Mouse (Mus musculus) intestine, embryonic 15.5 days (tissue): ENCODE measurements around the gene Parvg. TPM values are rescaled to one million over a fixed set of nuclear protein-coding genes. Genes with fewer than 3 reads are reported as not detected.

Source experiments
- ATAC-seq: fragments of 200-750 bp; cut with Nextera tagmentation; 2 replicates; pipeline ENCODE4 v1.8.0; 2017; ENCODE audit warnings: moderate TSS enrichment, moderate library complexity
- H3K27ac ChIP-seq: fragments of 300-500 bp; sonication (generic); 2 replicates; pipeline ENCODE4 v1.5.1; 2015; ENCODE audit warnings: mild to moderate bottlenecking, inconsistent platforms
- H3K27me3 ChIP-seq: fragments of 300-500 bp; sonication (generic); replicated peaks from 2 replicates; pipeline ENCODE4 v1.6.1; 2015; ENCODE audit warnings: inconsistent platforms
- H3K36me3 ChIP-seq: fragments of 300-500 bp; sonication (generic); 2 replicates; pipeline ENCODE4 v1.6.1; 2015; ENCODE audit warnings: inconsistent platforms
- H3K4me1 ChIP-seq: fragments of 300-500 bp; sonication (generic); replicated peaks from 2 replicates; pipeline ENCODE4 v1.6.1; 2015; ENCODE audit warnings: inconsistent platforms
- H3K4me2 ChIP-seq: fragments of 300-500 bp; sonication (generic); replicated peaks from 2 replicates; pipeline ENCODE4 v1.6.1; 2015; ENCODE audit warnings: mild to moderate bottlenecking, inconsistent platforms
- H3K4me3 ChIP-seq: fragments of 300-500 bp; sonication (generic); replicated peaks from 2 replicates; pipeline ENCODE4 v1.5.1; 2015; ENCODE audit warnings: inconsistent platforms
- H3K9ac ChIP-seq: fragments of 300-500 bp; sonication (generic); 2 replicates; pipeline ENCODE4 v1.6.1; 2015; ENCODE audit warnings: inconsistent platforms
- H3K9me3 ChIP-seq: fragments of 300-500 bp; sonication (generic); 2 replicates; pipeline ENCODE4 v1.6.1; 2016; ENCODE audit warnings: inconsistent platforms
- WGBS: fragments of 180-500 bp; shearing (Covaris S2); methylation state at CpG from one replicate; pipeline ENCODE4 v1.1.7; 2015; 5-methylcytosine and 5-hydroxymethylcytosine counted together
- polyA plus RNA-seq: library from polyadenylated mRNA; unstranded; fragments of >200 nt; fragmentation: Nextera tagmentation; extraction: Ambion mirVana; gene quantifications from 2 replicates; pipeline ENCODE4 v1.2.1, GENCODE M21; 2015

The Parvg gene
- polyA plus RNA-seq, 1 experiment from 2014 or later: 3.0 TPM

DNA sequence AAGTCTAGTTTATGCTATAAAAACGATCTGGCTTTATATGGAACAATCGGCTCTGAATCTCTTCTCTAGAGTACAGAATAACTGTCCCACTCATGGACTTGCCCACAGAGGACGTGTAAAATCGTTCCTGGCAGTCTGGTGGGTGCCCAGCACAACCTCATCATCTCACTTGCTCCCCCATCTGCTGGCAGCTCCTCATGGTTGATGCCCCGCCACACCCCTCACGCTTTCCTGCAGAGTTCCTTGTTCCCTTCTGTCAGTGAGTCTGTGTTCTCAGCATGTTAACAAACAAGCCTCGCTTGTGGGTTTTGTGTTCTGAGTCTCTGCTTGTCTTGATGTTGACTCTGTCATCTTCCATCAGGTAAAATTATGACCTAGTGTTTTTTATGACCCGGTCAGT, 43.6 kb downstream of the Parvg start:
- Histone ChIP-seq H3K4me2 (no peak overlapping the region), H3K36me3 (no peaks in the 10 kb centered on the region), H3K4me1 (0 out of 2 replicates have a peak, but pooled peaks cover 3% of the 10 kb centered on the region), H3K9ac (no peak overlapping the region), H3K27me3 (no peaks in the 10 kb centered on the region), H3K9me3 (no peaks in the 10 kb centered on the region), H3K27ac (no peak overlapping the region), H3K4me3 (no peak overlapping the region)
- 75% methylated on average over 8 of the region's 8 CpGs for WGBS
- no peak for ATAC-seq

DNA sequence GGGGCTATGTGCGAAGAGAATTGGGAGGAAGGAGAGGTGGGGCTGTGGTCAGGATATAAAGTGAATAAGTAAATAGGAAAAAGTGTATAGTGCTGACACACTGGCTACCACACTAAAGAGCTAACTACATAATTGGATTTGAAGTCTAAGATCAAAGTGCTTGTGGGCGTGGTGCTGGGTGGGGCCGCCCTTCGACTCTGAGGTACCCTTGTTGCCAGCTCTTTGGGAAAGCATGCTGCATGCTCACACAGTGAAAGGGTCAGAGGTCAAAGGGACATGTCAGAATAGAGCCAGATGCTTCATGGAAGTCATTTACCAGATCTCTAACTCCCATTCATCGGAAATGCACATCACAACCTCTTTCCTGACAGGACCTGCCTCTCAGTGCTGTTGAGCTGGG, 49.0 kb downstream of the Parvg start:
- Histone ChIP-seq H3K27ac (no peak overlapping the region), H3K4me2 (no peak overlapping the region), H3K9me3 (0 out of 2 replicates have a peak, but pooled peaks cover 5% of the 10 kb centered on the region), H3K4me3 (no peak overlapping the region), H3K9ac (no peak overlapping the region), H3K4me1 (no peaks in the 10 kb centered on the region), H3K27me3 (no peaks in the 10 kb centered on the region), H3K36me3 (no peaks in the 10 kb centered on the region)
- peak; percentile 77 for ATAC-seq
- 57% methylated on average over 5 of the region's 5 CpGs for WGBS

DNA sequence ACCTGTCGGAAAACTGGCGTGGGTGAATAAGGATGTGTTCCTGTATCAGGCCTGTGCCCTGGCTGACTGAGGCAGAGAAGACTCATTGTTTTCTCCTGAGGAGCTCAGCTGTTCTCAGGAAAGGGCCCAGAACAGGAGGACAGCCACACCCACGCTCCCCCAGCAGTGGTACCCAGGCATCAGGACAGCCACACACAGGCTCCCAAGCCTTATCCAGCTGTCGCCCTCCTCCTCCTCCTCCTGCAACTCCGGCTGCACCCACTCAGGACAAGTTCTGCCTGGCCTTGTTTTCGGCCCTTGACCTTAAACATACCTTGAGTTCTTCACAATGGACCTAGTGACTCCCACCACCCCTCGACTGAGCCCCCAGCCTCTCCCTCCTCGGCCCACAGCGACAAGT, 54.9 kb downstream of the Parvg start:
- Histone ChIP-seq H3K4me2 (no peak overlapping the region), H3K36me3 (no peaks in the 10 kb centered on the region), H3K9ac (no peak overlapping the region), H3K4me1 (0 out of 2 replicates have a peak, but pooled peaks cover 4% of the 10 kb centered on the region), H3K27ac (no peak overlapping the region), H3K9me3 (0 out of 2 replicates have a peak, but pooled peaks cover 5% of the 10 kb centered on the region), H3K27me3 (no peaks in the 10 kb centered on the region), H3K4me3 (no peak overlapping the region)
- 80% methylated on average over 9 of the region's 9 CpGs for WGBS
- ATAC-seq: no peak

DNA sequence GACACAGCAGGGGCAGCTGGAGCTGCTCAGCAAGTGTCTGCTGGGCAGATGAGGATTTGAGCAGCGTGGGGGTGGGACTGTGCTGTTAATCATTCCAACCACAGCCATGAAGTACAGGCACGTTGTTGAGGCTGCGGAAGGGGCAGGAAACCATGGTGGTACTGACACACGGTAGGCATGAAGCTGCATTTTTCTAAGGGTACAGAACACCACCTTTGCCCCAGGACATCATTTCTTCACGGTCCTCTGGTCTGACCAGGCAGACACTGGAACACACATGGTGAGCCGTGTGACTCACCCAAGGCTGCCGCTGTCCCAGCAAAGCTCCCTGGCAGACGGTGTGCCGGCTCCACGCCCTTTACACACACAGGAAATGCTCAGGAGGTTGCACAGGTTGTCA, 56.4 kb downstream of the Parvg start:
- H3K27ac ChIP-seq: no peak overlapping the region
- no peak overlapping the region for H3K4me3 ChIP-seq
- no peaks in the 10 kb centered on the region for H3K27me3 ChIP-seq
- no peaks in the 10 kb centered on the region for H3K36me3 ChIP-seq
- no peak overlapping the region for H3K4me2 ChIP-seq
- H3K9ac ChIP-seq: no peak overlapping the region
- H3K4me1 ChIP-seq: 0 out of 2 replicates have a peak, but pooled peaks cover 4% of the 10 kb centered on the region
- 48% methylated on average over 10 of the region's 10 CpGs for WGBS
- H3K9me3 ChIP-seq: 0 out of 2 replicates have a peak, but pooled peaks cover 3% of the 10 kb centered on the region
- peak; percentile 84 for ATAC-seq

DNA sequence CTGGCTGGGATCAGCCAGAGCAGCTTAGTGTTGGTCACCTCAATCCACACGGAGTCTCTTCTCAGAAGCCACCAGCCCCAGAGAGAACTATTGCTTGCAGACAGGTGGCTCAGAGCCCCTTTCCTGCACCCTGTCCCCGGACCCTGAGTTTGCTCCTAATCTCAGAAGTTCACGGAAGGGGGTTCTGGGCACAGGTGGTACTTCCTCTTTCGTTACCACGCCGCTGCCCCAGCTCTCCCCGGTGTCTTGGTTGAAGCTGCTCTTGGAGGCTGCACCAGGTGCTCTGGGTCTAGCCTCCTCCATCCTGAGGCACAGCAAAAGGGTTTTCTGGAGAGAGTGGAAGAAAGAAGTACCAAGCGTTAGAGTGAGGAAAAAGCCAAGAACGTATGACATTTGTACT, 60.2 kb downstream of the Parvg start:
- no peak for ATAC-seq
- Histone ChIP-seq H3K4me1 (0 out of 2 replicates have a peak, but pooled peaks cover 4% of the 10 kb centered on the region), H3K4me3 (no peak overlapping the region), H3K36me3 (no peaks in the 10 kb centered on the region), H3K9ac (no peak overlapping the region), H3K27me3 (no peaks in the 10 kb centered on the region), H3K27ac (no peak overlapping the region), H3K9me3 (no peaks in the 10 kb centered on the region), H3K4me2 (no peak overlapping the region)
- 89% methylated on average over 9 of the region's 9 CpGs for WGBS

DNA sequence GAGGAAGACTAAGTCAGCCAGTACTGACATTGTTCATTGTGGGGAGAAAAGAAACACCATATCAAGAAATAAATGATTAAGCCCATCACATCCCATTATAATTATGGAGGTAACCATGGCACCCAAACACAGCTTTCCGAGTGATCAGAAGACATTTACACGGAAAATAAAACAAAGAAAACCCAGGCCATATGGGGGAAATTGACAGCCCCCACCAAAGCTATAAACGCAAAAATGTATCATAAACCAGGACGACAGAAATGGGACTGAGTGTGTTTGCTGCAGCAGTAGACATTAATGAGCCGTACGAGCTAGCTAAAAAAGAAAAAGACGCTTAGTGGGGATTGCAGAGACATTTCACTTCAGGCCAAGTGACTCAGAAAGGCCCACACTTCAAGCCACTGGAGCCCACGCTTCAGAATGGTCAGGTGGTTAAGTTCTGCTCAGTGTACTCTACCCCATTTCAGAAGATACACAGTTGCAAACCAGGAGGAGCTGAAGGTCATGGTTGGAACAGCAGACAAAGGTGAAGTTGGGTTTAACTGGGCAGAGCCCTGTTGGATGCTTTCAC, 62.3 kb downstream of the Parvg start:
- H3K27me3 ChIP-seq: no peaks in the 10 kb centered on the region
- no peak overlapping the region for H3K9ac ChIP-seq
- H3K4me1 ChIP-seq: no peaks in the 10 kb centered on the region
- no peak overlapping the region for H3K4me2 ChIP-seq
- H3K36me3 ChIP-seq: no peaks in the 10 kb centered on the region
- H3K4me3 ChIP-seq: no peak overlapping the region
- no peak for ATAC-seq
- no peaks in the 10 kb centered on the region for H3K9me3 ChIP-seq
- WGBS: 81% methylated on average over 8 of the region's 8 CpGs
- no peak overlapping the region for H3K27ac ChIP-seq

DNA sequence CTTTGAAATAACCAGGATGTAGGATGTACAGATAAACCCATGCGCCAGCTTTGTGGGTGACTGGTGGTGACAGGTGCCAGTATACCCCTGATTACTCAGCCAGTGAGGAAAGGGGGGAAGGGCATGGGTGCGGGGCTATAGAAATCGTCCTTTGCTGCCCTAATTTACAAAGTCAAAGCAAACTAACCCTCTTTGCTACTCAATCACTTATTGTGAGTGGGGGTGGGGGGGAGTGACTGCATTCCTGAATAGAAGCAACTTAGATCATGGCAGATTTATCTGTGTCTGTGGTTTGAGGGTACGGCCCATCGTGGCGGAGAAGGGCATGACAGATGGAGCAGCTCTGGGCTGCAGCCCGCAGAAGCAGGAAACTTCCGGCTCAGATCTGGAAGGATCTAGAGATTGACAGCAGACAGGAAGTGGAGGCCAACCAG, 64.9 kb downstream of the Parvg start:
- Histone ChIP-seq H3K27ac (no peak overlapping the region), H3K4me1 (0 out of 2 replicates have a peak, but pooled peaks cover 4% of the 10 kb centered on the region), H3K4me2 (no peak overlapping the region), H3K27me3 (no peaks in the 10 kb centered on the region), H3K9me3 (no peaks in the 10 kb centered on the region), H3K4me3 (no peak overlapping the region), H3K9ac (no peak overlapping the region), H3K36me3 (no peaks in the 10 kb centered on the region)
- 81% methylated on average over 8 of the region's 8 CpGs for WGBS
- ATAC-seq: no peak

DNA sequence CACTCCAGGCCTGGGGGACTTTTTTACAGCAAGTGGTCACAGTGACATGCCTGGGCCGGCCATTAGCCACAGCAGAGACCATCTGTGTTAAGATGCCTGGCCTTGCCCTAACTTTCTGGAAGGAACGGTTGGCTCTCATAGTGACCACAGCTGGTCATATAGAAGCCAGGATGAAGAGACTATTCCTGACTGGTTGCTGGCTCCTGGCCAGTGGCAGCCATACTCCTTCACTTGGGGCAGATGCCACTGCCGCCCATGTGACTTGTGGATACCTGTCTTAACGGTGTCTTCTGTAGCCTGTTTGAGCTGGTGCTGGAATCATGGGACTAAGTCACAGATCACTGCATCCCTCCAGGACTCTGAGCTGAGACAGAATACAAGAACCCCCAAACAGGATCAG, 68.3 kb downstream of the Parvg start:
- Histone ChIP-seq H3K9ac (no peak overlapping the region), H3K36me3 (no peaks in the 10 kb centered on the region), H3K9me3 (no peaks in the 10 kb centered on the region), H3K4me1 (0 out of 2 replicates have a peak, but pooled peaks cover 13% of the 10 kb centered on the region), H3K4me3 (no peak overlapping the region), H3K27me3 (no peaks in the 10 kb centered on the region), H3K4me2 (no peak overlapping the region), H3K27ac (no peak overlapping the region)
- WGBS: 89% methylated on average over 4 of the region's 4 CpGs
- no peak for ATAC-seq

Other genes starting within 250 kb of the Parvg start
- 4.7 and 6.1 TPM in 2 replicates for gene Sult4a1, start 218.3 kb upstream of the Parvg start, polyA plus RNA-seq
- gene Pnpla5, start 200.9 kb upstream of the Parvg start, polyA plus RNA-seq: not detected in 2 replicates
- gene Pnpla3, start 156.2 kb upstream of the Parvg start, polyA plus RNA-seq: 0.46 and 1.2 TPM in 2 replicates
- gene Samm50, start 131.8 kb upstream of the Parvg start, polyA plus RNA-seq: 148 and 151 TPM in 2 replicates
- gene Parvb, start 92.0 kb upstream of the Parvg start, polyA plus RNA-seq: 3.2 and 3.9 TPM in 2 replicates
- gene Shisal1, start 123.1 kb downstream of the Parvg start, polyA plus RNA-seq: 2.2 and 2.3 TPM in 2 replicates
- gene Rtl6, start 233.8 kb downstream of the Parvg start, polyA plus RNA-seq: 10.1 and 10.3 TPM in 2 replicates